Mouse (Mus musculus) urinary bladder, postnatal 10 days (tissue): ENCODE results near the gene Gdi1.

ENCODE experiments used
- DNase-seq: peaks from one replicate; pipeline ENCODE4 v3.0.0; 2022; ENCODE audit warnings: low spot score

Gene Gdi1

DNA sequence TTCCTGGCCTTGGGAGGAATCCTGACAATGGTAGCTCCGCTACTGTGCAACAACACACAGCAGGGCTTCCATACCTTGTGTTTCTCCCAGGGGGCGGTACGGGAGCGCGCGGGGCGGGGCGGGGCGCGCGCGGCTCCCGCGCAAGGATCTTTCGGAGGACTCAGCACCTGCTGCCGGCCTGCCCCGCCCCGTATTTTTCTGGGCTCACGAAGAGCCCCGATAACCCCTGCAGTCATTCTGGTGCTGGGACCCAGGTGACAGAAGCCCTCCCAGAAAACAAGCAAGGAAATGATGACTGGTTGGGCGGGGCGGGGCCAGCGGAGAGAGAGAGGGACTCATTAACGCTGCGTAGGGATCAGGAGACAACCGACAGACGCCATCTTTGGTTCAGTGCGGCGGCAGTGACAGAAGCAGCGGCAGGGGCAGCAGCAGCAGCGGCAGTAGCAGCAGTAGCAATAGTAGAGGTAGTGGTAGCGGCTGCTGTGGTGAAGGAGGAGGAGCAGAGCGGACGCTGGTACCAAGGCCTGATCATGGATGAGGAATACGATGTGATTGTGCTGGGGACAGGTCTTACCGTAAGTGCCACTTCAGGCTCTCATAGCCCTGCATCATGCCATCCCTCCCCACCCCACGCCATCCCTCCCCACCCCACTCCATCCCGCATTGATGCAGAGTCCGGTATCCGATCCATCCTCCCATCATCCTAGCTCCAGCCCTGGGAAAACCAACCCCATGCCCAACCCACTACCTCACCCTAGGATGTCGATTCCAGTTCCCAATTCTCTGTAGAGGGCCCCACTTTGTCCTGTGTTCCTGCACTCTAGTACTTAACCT, at the start of gene Gdi1:
Gene Gdi1, plus strand, starts transcription at position 132 of the 834 bp plus-strand sequence.
- peak; percentile 15 for DNase-seq

DNA sequence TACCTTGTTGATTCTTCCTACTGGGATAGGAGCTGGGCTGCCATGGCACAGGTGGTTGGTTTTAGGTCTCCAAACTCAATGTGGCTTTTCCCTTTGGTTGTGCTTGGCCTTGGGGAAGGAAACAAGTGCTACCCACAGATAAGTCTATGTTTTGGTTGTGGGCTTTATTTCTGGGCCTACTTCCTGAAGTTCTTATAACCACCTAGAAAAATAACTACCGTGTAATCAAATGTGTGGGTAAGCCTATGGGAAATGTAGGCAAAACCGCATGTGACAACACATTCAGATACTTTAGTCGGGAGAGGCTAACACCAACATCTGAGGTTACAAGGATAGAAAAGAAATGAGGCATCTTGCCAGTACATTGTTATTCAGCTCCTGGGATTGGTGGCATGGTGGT, 47.1 kb upstream of the Gdi1 start:
- DNase-seq: no peak

DNA sequence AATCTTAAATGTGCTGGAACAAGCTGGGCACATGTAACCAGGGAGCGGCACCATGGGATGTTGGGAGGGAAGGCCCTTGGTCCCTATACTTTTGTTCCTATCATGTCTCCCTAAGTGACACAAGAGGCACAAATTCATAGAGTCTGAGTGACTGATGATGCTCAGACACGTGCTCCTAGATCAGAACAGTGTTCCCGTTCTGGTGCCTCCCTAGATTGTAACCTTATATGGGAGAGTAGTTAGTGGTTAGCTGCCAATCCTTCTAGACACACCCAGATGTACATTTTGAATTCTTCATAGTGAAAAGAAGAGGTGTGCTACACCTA, 35.1 kb upstream of the Gdi1 start:
- no peak for DNase-seq

DNA sequence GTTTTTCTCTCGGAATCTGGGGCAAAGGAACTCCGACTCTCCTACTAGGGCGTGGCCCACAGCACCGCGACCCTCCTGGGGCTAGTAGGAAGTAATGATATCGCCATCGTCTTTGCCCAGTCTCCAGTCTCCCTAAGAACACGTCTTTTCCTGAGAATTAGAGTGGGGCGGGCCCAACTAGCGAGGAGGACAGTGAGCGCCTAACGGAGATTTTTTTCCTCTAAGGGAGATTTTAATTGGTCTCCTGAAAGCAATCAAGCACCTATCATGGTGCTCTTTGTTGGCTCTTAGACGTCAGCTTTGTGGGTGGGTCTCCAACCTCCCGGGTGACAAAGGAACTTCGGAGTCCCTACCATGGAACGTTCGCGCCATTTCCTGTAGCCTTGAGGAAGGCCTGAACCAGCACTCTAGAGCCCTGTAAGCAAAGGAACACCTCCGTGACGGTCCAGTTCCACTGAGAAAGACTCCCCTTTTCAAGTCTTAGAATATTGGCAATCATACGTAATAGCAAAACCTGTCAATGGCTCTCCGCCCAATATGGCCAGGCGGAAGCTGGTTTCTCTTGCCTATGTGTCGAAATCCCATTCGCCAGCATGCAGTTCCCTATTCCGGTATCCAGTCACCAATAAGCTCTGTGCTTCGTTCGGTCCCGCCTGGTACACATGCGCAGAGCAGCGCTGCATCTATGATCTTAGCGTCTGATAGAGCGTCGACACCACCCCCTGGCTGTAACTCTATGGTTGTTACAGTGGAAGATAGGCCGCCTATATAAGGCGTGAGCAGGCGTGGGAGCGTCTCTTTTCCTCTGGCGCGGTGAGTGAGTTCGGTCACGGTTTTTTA, 34.5 kb upstream of the Gdi1 start, which contains the start of gene Rpl10:
Gene Rpl10, plus strand, starts transcription at position 751 of the 840 bp plus-strand sequence.
- DNase-seq: peak; percentile 60

DNA sequence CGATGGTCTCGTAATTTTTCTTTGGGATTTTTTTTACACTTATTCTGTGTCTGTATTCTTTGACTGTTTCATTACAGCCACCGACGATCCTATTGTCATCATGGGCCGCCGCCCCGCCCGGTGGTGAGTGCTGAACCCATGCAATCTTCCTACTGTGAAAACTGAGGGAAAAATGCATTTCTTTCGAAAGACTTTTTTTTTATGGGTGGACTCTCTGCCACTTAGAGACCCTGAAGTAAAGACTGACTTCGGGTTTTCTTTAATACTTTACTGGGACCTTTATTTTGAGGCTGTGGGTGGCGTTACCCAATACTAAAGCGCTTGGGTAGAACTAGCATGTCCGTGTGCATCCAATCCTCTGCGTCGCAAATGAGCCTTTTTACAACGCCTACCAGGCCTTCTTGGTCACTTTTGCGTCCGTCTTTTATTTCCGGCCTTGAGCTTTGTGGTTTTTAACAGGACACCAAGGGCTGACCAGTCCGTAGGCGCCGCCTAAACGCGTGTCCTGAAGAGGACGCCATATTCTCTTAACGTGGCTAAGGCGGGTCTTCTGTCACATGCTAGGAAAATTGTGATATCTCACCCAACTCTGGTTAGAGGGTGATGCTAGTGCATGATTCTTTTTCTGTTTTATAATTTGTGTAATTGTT, 33.8 kb upstream of the Gdi1 start:
- DNase-seq: no peak

DNA sequence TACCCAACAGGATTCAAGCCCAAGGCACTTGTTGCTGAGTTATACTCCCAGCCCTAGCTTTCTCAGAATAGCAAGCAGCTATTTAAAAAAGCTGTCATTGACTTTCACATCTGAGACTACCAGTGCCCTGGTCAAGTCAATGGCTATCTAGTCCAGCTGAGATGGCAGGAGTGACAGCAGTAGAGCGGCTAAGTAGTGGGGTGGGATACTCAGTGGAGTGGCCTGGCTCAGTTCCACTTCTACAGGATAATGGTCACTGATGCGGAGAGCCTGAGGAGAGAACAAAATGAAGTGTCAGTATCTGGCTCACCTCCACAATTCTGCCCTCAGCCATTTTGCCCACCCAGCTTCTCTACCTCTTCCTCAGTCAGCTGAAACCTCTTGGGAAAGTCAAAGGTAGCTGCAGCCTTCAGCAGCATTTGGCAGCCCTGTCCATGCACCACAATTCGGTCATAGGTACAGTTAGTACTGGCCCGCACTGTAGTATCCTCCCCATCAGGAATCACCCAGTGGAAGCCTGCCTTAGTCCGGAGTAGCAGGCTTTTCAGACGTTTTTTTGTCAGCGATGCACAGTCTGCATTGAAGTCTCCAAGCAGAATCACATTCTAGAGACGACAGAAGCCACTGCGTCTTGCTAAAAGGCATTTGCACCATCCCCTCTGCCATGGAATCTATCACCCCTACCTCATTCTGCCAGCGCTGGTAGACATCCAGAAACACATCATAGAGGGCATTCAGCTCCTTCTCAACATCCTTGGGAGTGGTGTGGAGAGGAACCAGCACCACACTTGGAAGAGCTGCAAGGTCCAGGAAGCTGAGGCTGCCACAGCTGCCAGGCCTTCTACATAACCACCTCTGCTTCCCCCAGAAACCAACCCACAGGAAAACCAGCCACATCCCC, 31.1 kb upstream of the Gdi1 start:
- DNase-seq: no peak

DNA sequence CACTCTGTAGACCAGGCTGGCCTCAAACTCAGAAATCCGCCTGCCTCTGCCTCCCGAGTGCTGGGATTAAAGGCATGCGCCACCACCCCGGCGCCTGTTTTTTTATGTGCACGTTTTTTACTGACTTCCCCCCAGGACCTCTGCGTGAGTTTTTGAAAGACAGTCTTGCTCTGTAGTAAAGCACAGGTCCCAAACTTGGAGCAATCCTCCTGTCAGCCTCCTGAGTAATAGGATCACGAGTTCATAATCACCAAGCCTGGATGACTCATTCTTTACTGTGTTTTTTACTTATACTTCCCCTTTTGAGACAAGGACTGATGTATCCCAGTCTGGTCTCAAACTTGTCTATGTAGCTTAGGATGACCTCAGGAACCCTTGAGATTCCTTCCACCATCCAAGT, 26.9 kb upstream of the Gdi1 start:
- no peak for DNase-seq

DNA sequence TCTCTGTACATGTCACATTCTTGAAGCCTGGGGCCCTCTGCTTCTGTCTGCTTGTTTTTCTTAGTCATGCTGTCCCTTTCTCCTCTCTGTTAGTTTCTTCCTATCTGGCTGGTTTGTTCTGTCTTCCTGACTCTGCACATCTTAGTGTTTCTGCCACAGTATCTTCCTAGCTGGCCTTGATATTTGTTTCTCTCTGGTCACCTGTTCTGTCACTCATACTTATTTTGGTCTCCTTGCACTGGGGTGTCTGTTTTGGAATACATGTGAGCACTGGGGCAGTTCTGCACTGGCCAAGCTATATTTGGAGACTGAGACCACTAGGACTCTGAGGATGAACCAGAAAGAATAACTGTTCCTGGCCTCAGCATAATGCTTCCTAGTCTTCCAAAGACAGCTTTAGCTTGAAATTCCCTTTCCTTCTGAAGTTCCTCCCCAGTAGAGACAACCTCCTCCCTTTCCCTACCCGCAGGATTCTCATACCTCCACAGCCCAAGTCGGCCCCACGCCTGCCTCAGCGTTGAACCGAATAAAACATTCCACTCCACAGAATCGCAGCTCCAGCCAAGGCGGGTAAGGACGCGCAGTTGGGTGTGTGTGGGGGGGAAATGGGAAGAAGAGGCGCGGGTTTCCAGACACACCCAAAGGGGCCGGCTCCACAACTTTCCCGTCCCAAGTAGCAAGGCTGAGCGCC, 23.6 kb upstream of the Gdi1 start:
- no peak for DNase-seq

DNA sequence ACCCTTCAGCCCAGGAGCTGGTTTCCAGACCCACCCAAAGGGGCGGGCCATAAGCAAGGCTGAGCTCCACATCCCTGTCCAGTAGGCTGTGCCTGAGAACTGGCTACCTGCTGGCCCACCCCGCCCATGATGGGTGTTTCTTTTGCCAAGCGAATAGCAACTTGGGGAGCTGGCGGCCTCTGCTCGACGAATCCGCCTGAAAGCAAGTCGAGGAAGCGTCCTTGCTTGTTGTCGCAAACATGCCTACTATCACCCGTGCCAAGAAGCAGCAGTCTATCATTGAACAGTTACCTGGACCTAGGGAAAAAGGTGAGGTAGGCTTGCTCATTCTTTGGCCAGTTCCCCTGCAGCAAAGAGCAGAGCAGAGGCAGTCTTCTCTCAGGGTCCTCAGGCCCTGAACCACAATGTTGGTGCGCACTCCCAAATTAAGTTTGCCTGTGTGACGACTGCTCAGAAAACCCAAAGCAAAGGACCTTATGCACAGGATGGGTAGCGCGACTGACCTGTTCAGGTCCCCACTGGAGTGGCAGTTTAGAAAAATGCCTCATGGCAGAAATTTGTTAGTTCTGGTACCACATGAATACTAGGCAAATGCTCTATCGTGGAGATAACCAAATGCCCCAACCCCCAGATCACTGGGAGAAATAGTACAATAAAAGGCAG, 22.9 kb upstream of the Gdi1 start, which contains the start of the genes Taz and Dnase1l1:
Gene Taz, plus strand, starts transcription at position 181 of the 663 bp plus-strand sequence.
Gene Dnase1l1, minus strand, starts transcription at position 606 of the 663 bp plus-strand sequence.
- DNase-seq: peak; percentile 18

DNA sequence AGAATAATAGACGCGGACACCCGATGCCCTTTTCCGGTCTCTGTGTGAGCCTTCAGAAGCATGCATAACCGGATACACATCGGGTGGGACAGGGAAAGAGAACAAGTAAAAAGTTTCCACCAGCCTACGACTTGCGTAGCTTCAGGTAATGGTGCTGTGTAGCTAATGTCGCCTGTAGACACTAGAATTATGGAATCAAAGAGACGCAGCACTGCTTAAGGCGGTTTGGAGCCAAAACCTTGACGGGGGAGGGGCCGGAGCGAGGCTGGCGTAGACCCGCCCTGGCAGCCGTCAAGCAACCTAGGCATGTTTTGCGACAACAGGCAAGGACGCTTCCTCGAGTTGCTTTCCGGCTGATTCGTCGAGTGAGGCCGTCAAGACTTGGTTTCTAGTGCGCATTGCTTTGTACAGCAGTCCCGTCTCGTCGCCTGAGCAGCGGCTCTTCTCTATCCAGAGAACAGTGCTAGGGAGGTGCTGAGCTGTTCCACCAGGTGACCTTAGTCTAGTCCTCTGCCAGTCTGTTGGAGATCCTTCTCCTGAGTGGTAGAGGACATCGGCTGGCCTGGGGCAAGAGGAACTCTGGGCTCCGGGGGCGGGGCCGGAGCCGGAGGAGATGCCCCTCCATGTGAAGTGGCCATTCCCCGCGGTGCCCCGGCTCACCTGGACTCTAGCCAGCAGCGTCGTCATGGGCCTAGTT, 22.3 kb upstream of the Gdi1 start:
- peak; percentile 35 for DNase-seq

DNA sequence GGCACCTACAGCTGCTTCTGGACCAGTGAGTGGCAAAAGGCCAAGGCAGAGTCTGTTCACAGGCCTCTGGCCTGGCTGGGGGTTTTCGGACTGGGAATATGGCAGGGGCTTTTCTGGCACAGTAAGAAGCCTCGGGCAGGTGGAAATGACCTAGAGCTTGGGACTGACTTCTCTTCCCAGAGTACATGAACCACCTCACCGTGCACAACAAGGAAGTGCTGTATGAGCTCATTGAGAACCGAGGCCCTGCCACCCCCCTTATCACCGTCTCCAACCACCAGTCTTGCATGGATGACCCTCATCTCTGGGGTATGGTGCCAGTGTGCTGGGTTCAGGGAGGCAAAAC, 21.7 kb upstream of the Gdi1 start:
- no peak for DNase-seq

DNA sequence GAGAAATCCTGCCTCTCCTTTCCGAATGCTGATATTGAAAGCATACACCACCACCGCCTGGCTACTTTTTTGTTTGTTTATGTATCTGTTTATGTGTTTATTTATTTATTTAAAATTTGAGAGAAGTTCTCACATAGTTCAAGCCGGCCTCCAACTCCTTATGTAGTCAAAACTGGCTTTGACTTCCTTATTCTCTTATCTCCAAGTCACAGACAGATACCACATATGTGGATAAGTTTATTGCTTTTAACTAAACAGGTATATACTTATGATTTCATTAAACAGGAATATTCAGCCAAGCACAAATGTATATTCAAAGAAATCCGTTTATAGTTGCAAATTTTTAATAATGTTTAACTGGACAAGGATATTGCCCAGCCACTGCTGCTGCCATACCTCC, 11.4 kb upstream of the Gdi1 start:
- DNase-seq: no peak

DNA sequence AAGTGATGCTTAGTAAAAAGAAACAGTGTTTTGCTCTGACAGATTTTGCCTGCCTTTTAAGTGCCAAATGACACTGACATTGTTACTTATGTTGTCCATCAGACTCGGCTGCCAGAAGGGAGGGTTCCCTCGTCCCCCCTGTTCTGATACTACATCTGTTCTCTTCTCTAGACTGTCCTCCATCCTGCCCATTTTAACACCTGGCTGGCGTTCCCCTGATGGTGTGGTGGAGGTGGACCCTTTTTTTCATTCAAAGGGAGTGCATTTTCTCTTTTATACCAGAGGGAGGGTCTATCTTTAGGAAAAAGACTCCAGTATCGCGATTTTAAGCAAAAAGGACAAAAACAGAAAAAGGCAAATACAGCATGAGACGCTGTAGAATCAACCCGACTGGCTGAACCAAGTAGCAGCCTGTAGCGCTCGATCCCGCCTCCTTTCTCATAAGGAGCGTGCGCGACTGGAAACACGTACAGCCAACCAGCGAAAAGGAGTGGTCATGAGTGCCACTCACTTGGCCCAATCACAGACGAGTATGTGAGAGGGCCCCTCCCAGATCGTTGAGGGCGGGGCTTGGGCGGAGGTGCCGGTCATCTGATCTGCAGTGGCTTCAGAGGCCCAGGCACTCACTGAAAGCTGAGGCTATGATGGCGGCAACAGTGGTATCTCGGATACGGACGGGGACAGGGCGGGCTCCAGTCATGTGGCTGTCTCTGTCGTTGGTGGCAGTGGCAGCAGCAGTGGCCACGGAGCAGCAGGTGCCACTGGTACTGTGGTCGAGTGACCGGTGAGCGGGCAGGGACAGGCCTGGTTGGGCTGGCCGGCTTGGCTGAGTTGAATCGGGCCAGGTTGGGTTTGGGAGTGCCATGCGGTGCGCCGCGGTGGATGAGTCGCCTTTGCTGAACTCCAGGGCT, 8.0 kb upstream of the Gdi1 start, which contains the start of gene Atp6ap1:
Gene Atp6ap1, plus strand, starts transcription at position 560 of the 911 bp plus-strand sequence.
- peak; percentile 72 for DNase-seq

DNA sequence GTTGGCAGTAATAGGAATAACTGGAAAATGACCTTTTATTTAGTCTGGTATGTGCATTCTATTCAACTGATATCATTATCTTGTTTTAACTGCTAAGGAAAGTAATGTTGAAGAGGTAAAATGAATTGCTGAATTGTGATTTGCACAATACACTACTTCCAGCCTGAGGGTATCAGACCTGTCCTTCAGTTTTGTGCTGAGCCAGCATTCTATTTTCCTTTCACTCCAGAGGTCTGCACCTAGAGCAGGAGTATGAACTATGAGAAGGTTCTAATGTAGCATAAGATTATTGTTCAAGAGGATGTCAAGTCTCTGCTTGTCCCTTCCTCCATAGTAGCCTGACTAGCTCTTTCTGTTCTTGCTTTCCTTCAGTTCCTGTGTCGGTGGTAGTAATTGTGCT, 6.5 kb upstream of the Gdi1 start:
- DNase-seq: no peak

DNA sequence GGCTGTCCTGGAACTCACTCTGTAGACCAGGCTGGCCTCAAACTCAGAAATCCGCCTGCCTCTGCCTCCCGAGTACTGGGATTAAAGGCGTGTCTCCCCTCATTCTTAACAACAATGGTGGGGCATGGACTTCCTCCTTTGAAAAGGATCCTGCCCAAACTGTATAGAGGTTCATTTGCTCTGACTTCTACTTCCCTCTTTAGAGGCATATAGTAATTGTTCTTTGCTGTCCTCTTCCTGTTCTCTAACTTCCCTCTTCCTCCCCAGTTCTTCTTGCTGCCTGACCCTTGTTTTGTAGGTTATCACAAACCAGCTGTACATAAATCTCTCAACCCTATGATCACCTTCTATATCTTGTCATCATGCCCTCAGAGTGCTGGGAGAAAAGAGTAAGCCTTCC, 5.1 kb upstream of the Gdi1 start:
- no peak for DNase-seq

DNA sequence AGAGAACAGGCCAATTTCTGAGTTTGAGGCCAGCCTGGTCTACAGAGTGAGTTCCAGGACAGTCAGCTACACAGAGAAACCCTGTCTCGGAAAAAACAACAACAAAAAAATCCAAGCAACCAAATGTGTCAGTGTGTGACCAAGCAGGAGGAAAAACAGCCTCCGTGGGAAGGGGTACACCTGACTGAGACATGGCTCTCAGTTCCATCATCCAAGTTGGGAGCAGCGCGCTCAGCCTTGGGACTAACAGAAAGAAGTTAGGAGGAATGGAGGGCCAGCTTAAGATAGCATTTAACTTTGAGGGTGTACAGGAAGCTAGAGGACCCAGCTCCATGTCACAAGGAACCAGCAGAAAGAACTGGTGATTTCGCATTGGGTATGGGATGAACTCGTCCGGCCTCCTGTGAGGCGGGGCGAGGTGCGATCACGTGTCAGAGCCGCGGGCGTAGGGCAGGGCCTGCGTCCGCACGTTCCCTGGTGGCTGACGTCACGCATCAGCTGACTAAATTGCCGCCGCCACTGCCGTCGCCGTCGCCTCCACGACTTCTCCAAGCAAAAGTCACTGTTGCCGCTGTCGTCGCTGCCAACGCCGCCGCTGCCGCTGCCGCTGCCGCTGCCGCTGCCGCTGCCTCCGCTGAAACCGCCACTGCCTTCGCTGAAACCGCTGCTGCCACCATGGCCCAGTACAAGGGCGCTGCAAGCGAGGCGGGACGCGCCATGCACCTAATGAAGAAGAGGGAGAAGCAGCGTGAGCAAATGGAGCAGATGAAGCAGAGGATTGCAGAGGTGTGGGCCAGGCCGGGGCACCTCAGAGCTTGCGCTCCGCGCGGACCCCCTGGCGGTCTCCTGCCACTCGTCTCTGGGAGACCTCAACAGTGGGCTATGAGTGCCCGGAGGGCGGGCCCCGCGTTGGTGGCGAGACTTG, 8.0 kb downstream of the Gdi1 start, which contains the start of gene Fam50a:
Gene Fam50a, plus strand, starts transcription at position 494 of the 925 bp plus-strand sequence.
- DNase-seq: peak; percentile 43

DNA sequence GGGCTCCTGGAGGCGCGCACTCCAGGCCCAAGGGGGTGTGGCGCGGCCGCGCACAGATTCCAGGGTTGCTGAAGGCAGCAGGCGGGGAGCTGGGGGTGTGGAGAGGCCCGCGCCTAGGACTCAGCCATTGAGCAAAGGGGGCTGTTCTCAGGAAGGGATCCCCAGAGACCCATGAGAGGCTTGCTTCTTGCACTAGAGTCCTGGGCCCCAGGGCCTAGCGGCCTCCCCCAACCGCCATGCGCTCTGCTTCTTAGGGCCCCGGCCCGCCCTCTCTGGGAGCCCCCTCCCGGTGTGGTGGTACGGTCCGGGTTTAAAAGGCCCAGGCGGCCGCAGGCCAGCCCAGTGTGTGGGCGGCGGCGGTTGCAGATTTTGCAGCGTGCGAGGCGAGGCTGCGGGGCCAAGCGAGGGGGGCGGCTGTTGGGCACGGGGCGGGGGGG, 23.9 kb downstream of the Gdi1 start, which contains the start of gene Plxna3:
Gene Plxna3, plus strand, starts transcription at position 342 of the 437 bp plus-strand sequence.
- no peak for DNase-seq
